Mouse (Mus musculus) adrenal gland, postnatal 0 days (tissue): ENCODE data around the gene Arhgap33. TPM values are rescaled to one million over a fixed set of nuclear protein-coding genes. Genes with fewer than 3 reads are reported as not detected.

Source experiments
- microRNA-seq: library from miRNA; unstranded; fragments of <30 nt; microRNA quantifications from one replicate; pipeline ENCODE4, GENCODE M21; 2016; ENCODE audit warnings: borderline replicate concordance; ENCODE audit not compliant: insufficient number of aligned reads
- polyA plus RNA-seq: library from polyadenylated mRNA; unstranded; fragments of >200 nt; fragmentation: Nextera tagmentation; extraction: Ambion mirVana; gene quantifications from 2 replicates; pipeline ENCODE4 v1.2.1, GENCODE M21; 2015

The Arhgap33 gene
- polyA plus RNA-seq, result 5.8 and 11.5 TPM in 2 replicates

GRCm38 (mm10) chr7:30534633-30535577 lies at the start of gene Arhgap33:
Arhgap33 (minus strand) TSS chr7:30535060.

GRCm38 (mm10) chr7:30564970-30565571 lies 30.2 kb upstream of the Arhgap33 start, which contains the start of gene Igflr1:
Igflr1 (plus strand) TSS chr7:30565427.

GRCm38 (mm10) chr7:30563117-30563905 lies 28.5 kb upstream of the Arhgap33 start, which contains the start of the genes U2af1l4, Gm49396 and Psenen:
U2af1l4 (plus strand) TSS chr7:30563301.
Gm49396 (plus strand) TSS chr7:30563344.
Psenen (minus strand) TSS chr7:30563627.

GRCm38 (mm10) chr7:30559443-30559954 lies 24.6 kb upstream of the Arhgap33 start, which contains the start of gene Lin37:
Lin37 (minus strand) TSS chr7:30559838.

GRCm38 (mm10) chr7:30552102-30553020 lies 17.5 kb upstream of the Arhgap33 start, which contains the start of the genes Hspb6 and Proser3:
Hspb6 (plus strand) TSS chr7:30552178.
Proser3 (minus strand) TSS chr7:30552299.

GRCm38 (mm10) chr7:30493401-30493931 lies 41.4 kb downstream of the Arhgap33 start, which contains the start of gene Prodh2:
Prodh2 (plus strand) TSS chr7:30493622.

Small RNAs within 50 kb of the gene (microRNA-seq; reads per million reads assigned to microRNA genes)
- gene Gm38670, result not detected

Other genes starting within 250 kb of the Arhgap33 start
- 23.7 and 60.5 TPM in 2 replicates for gene Clip3, start 243.3 kb downstream of the Arhgap33 start, polyA plus RNA-seq
- 67.9 and 101 TPM in 2 replicates for gene Alkbh6, start 226.3 kb downstream of the Arhgap33 start, polyA plus RNA-seq
- gene Syne4, start 220.3 kb downstream of the Arhgap33 start, polyA plus RNA-seq, result 10.1 and 17.2 TPM in 2 replicates
- 1.7 and 4.2 TPM in 2 replicates for gene E130208F15Rik, start 213.3 kb downstream of the Arhgap33 start, polyA plus RNA-seq
- gene Sdhaf1, start 211.2 kb downstream of the Arhgap33 start, polyA plus RNA-seq, result 19.9 and 24.4 TPM in 2 replicates
- gene Lrfn3, start 172.3 kb downstream of the Arhgap33 start, polyA plus RNA-seq, result 7.0 and 8.6 TPM in 2 replicates
- 130 and 219 TPM in 2 replicates for gene Tyrobp, start 121.3 kb downstream of the Arhgap33 start, polyA plus RNA-seq
- gene Hcst, start 115.2 kb downstream of the Arhgap33 start, polyA plus RNA-seq, result 6.9 and 9.5 TPM in 2 replicates
- gene Nfkbid, start 113.3 kb downstream of the Arhgap33 start, polyA plus RNA-seq, result 0.88 and 1.7 TPM in 2 replicates
- gene Aplp1, start 89.5 kb downstream of the Arhgap33 start, polyA plus RNA-seq, result 66.4 and 132 TPM in 2 replicates
- not detected in 2 replicates for gene Kirrel2, start 77.4 kb downstream of the Arhgap33 start, polyA plus RNA-seq
- gene Nphs1, start 76.7 kb downstream of the Arhgap33 start, polyA plus RNA-seq, result 0.10 and 0.17 TPM in 2 replicates
- gene Prodh2, start 41.4 kb downstream of the Arhgap33 start, polyA plus RNA-seq, result 3.3 and 7.4 TPM in 2 replicates
- gene Hspb6, start 17.1 kb upstream of the Arhgap33 start, polyA plus RNA-seq, result 21.9 and 51.7 TPM in 2 replicates
- gene Proser3, start 17.2 kb upstream of the Arhgap33 start, polyA plus RNA-seq, result 5.8 and 6.8 TPM in 2 replicates
- 57.6 and 67.2 TPM in 2 replicates for gene Lin37, start 24.8 kb upstream of the Arhgap33 start, polyA plus RNA-seq
- 83.5 and 101 TPM in 2 replicates for gene U2af1l4, start 28.2 kb upstream of the Arhgap33 start, polyA plus RNA-seq
- 2.8 and 5.1 TPM in 2 replicates for gene Gm49396, start 28.3 kb upstream of the Arhgap33 start, polyA plus RNA-seq
- 179 and 205 TPM in 2 replicates for gene Psenen, start 28.6 kb upstream of the Arhgap33 start, polyA plus RNA-seq
- 0.72 and 1.8 TPM in 2 replicates for gene Igflr1, start 30.4 kb upstream of the Arhgap33 start, polyA plus RNA-seq
- gene Kmt2b, start 53.7 kb upstream of the Arhgap33 start, polyA plus RNA-seq, result 3.7 and 4.5 TPM in 2 replicates
- 0.11 and 0.51 TPM in 2 replicates for gene Zbtb32, start 63.8 kb upstream of the Arhgap33 start, polyA plus RNA-seq
- 0.55 and 0.79 TPM in 2 replicates for gene Upk1a, start 77.8 kb upstream of the Arhgap33 start, polyA plus RNA-seq
- 1,273 and 1,293 TPM in 2 replicates for gene Cox6b1, start 91.1 kb upstream of the Arhgap33 start, polyA plus RNA-seq
- gene Etv2, start 100.8 kb upstream of the Arhgap33 start, polyA plus RNA-seq, result not detected in 2 replicates
- 83.9 and 102 TPM in 2 replicates for gene Rbm42, start 115.3 kb upstream of the Arhgap33 start, polyA plus RNA-seq
- 14.3 and 19.0 TPM in 2 replicates for gene Haus5, start 129.9 kb upstream of the Arhgap33 start, polyA plus RNA-seq
- gene Pmis2, start 136.5 kb upstream of the Arhgap33 start, polyA plus RNA-seq, result not detected in 2 replicates
- 10.8 and 14.4 TPM in 2 replicates for gene 2200002J24Rik, start 163.9 kb upstream of the Arhgap33 start, polyA plus RNA-seq
- 2.5 and 2.7 TPM in 2 replicates for gene Atp4a, start 177.1 kb upstream of the Arhgap33 start, polyA plus RNA-seq
- gene Tmem147, start 194.5 kb upstream of the Arhgap33 start, polyA plus RNA-seq, result 231 and 307 TPM in 2 replicates
- 0.11 and 0.35 TPM in 2 replicates for gene Gapdhs, start 208.6 kb upstream of the Arhgap33 start, polyA plus RNA-seq
- gene Sbsn, start 216.4 kb upstream of the Arhgap33 start, polyA plus RNA-seq, result 16.2 and 29.7 TPM in 2 replicates
- 49.0 and 57.0 TPM in 2 replicates for gene Dmkn, start 228.7 kb upstream of the Arhgap33 start, polyA plus RNA-seq